Mouse (Mus musculus) spleen, postnatal 14 days (tissue): ENCODE measurements around the gene Fev.
A peak's percentile ranks its signal among the peaks of the same experiment; 100 is the strongest.

Source experiments
- DNase-seq, 2 experiments: peaks; one replicate each; pipeline ENCODE4 v3.0.0; 2021 to 2022; ENCODE audit warnings: low spot score in 2 of 2

The Fev gene

DNA sequence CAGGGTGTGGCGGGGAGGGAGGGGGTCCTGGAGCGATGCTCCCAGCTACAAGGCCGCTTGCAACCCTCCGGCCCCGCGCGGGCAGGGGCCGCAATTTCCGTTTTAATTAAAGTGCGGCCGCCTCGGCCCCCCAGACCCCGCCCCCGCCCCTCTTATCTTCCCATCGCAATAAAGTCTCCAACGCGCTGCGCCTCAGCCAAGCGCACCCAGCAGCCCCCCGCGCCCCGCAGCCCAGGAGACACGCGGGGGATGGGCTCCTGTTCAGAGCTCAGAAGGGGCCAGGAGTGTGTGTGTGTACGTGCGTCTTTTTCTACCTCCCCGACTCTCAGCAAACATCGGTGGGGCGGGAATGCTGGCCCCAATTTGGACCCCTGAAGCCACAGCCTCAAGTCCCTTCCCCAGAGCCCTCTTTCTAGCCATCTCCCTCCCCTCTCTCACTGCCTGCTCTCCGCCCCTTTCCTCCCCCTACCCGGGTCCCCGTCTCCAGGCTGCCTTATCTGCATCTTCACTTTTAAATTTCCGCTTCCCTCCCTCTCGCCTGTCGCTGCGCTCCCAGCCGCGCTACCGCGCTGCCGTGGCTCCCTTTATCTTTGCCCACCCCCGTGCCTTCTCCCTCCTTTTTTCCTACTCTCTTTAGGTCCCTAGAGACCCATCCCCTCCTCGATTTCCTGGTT lies at the start of gene Fev:
Gene Fev (minus strand): TSS at position 51 of the 674 bp plus-strand sequence.
- no peak for DNase-seq

DNA sequence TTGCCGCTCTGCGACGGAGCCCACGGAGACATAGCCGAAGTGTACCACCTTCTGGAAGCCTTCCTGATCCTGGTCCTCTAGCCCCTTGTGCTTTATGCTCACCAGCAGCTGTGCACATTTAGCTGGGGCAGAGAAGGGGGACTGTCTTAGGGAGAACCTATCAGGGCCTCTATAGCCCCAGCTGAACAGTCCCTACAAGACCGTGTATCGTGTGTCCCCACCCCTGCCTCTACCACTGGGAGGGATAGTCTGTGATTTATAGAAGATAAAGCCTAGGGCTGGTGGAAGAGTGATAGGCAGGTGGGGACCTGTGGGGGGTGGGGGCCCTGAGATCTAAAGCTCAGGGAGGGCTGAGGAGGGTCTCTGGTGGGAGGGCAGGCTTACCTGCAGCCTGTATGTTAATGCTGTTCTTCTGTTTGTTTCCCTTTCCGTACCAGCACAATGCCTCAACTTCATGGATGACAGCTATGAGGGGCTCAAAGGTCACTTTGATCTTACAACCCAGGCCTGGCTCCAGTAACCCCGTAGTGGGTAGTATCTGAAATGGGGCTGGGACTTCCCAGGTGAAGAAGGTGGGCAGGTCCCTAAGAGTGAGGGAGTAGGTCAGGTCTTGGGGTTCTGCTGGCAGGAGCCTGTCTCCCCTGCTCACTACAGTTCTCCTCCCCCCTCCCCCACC lies 42.5 kb upstream of the Fev start:
- no peak for DNase-seq

DNA sequence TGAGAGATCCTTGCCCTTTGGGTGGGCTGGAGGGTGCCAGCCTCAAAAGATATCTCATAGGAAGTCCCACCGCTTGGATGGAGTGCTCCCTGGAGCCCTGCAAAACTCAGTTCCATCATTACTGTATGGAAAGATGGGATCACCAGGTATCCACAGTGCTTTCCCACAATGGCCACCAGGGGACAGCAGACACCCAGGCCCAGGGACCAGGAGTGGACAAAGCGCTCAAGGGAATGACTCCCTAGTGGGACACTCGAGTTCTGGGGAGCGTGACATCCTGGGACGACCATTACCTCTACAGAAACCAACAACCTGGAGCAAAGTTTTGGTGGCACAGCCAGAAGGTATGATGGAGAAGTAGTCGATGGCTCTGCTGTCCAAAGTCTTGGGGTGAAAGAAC lies 41.5 kb upstream of the Fev start:
- no peak for DNase-seq

DNA sequence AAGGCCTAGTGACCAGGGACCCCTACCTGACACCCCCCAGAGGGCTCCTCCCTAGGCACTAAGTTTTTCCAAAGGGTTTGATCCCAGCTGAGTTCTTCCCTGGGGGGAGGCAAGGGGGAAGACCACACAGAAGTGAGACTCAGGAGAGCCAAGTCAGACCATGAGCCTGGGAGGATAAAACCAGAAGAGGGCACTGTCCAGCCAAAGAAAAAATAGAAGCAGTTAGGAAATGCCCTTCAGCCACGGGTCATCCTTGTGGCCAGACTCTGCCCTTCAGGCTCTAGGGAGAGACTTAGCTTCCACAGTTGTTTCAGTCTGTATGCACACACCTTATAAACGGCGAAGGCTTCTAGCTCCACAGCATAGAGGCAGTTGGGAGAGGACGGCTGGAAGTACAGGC lies 39.2 kb upstream of the Fev start:
- no peak for DNase-seq

DNA sequence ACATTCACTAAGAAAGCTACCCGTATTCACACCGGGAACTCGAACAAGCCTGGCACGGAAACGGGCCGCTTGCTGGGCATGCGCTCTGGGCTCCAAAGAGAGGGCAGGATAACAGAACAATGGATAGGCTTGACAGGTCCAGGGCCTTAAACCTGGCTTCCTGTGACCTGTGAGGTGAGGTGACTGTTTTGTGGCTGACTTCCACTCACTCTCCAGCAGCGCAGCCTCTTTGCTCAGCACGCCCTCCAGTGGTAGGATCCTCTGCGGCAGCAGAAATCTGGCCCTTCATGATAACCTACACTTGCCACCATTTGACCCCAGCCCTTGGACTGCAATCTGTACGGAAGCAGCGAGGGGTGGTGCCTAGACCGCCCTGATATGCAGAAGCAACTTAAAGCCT lies 30.5 kb upstream of the Fev start:
- DNase-seq: no peak

DNA sequence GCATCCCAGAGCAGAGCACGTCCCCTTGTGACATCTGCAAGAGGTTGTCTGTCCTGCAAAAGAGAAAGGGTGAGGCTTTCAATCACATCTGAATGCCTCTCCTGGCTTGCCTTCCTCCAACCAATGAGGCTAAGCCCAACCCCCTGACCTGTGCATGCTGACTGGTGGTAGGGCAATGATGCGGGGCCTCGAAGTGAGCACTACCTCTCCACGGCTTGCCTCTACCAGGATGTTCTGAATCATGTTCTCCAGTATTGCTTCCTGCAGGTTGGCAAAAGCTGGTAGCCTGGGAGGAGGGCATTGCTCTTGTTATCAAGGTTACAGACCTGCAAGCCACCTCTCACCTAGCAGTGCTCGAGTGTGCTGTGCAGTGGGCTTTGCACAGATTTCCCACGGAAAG lies 17.0 kb upstream of the Fev start:
- no peak for DNase-seq

DNA sequence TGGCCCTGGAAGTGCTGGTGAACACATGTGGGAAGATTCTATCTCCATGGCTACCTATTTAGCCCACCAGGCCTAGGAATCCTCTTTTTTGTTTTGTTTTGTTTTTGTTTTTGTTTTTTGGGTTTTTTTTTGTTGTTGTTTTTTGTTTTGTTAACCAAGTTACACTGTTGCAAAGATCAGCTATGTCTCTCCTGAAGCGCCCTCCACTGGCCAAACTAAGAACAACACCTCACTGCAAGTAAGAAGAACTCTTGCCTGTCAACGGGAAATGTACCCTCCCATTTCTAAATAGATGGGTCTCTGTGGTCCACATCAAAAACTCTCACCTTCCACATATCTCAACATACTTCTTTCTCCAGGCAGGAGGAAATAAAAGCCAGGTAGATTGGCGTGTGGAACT lies 16.5 kb upstream of the Fev start:
- DNase-seq: peak in 1 of 2 experiments; percentile 14

DNA sequence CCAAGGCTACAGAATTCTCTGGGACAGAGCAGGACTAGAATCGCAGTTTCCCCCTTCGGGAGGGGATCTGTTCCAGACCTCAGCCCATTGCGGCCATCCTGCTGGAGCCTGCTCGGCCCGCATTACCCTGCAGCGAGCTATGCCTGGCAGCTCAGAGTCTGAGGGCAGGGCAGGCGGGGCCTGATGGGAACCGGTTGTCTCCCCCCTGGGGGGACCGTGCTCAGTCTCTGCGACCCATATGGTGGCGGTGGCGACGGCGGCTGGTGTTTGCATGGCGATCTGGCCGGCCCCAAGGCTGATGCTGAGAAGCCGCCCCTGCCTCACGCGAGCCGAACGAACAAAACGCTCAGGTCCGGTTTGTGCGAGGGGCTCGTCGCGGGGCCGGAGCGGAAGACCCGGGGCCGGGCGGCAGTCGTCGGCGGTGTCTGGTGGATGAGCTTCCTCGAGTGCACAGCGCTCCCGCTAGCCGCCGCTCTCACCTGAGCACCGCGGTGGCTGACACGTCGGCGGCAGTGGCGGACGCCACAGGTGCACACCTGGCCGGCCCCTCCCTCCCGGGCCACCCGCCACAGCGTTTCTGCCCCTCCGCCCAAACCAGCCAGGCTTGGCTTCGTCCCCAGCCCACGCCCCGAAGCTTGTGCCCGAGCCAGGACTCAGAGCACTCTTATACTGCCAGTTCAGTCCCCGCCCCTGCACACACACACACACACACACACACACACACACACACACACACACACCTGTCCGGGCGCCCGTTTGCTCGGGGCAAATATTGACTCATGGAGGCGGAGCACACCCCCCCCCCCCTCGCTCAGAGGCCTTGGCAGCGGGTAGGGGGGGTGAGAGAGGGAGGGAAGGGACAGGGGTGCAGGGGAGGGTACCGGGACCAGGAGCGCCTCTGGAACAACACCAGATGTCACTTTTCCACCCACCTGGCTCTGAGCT lies 15.4 kb upstream of the Fev start:
- DNase-seq: no peak

DNA sequence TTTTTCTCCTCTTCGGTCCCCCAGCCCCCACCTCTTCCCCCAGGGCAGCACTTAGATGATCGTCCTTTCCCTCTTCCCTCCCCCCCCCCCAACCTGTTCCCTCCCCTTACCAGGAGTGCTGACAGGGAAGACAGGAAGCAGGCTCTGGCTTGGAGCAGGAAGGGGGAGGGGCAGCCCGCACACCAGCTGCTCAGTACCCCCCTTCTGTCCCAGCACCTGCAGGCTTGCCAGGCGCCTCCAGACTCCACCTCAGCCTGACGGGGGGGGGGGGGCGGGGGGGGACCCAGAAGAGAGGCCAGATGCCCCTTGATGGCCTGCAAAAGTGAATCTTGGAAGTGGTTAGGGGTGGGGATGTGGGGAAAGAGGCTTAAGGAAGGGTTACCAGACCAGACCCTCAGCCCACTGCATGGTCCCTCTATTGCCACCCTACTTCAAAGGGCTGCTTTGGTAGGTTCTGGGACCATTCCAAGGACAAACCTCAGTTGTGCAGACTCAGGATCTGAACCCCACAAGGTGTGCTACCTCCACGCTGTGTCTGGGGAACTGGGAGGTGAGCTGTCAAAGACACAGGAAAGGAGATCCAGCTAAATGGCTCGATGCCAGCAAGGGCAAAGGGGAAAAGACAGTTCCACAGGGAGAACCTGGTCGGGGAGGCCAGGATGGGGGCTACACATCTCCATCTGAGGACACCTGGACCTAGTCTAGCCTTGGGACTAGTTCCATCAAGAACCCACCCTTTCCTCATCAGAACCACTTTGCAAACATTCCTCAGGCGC lies 13.6 kb upstream of the Fev start:
- no peak for DNase-seq

DNA sequence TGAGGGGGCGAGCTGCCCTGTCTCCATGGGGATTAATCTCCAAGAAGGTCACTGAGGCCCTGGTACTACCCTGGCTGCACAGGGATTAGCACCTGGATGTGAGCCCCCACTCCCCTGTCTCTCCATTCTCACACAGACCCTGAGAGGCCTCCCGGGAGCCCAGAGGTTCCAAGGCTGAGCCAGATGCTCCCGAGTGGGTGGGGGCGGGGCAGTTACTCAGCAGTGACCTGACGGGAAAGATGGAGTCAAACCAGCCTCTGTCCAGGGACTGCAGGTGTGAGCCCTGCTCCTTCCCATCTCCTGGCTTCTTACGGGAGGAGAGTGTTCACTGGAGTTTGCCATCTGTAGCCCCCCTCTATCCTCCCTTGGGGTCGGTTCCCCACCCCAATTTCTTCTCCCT lies 12.8 kb upstream of the Fev start:
- no peak for DNase-seq

DNA sequence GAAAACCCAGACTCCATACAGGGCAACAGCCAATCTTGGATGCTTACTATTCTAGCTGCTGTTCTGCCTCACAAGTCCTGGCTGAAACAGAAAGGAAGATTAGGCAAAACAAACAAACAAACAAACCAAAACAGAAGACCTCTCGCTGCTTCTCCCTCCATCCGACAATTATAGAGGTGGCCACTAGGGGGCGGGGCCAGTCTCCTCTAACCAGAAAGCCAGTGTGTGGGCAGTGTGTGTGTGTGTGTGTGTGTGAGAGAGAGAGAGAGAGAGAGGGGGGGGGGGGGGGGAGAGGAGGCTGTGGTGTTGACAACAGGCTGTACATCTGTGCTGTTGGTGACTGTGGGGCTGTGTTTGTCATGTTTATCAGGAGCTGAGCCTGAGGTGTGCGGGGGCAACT lies 9.7 kb upstream of the Fev start:
- DNase-seq: peak in 1 of 2 experiments; percentile 34

DNA sequence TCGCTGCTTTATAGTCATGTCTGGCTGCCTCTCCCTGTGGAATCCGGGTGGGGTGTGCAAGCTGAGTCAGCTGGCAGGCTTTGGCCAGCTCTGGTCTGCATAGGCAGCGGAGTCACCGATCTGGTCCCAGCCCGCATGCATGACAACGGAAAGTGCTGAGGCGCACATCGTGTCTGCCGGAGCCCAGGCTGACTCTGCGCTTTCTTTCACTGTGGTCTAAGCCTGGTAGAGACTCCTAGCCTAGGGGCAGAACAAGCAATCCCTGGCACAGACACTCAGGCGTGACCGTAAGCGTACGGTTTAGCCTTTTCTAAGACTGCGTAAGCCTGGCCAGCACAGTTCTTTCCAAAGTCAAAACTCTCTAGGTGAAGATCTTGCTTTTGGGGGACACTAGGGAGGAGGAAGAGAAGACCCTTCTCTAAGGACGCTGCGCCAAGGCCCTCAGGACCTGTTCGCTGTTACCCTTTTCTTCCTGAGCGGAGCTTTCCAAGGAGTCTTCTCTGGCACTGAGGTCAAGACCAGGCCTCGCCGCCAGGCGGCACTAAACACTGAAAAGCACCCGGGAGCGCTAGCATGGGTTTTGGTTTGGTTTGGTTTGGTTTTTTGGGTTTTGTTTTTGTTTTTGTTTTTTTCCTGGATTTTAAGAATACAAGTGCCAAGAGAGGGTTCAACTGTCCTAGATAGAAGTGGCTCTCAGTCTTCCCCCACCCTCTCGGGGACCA lies 8.1 kb upstream of the Fev start, which contains the start of gene Cryba2:
Gene Cryba2 (minus strand): TSS at position 10 of the 722 bp plus-strand sequence.
- no peak for DNase-seq

DNA sequence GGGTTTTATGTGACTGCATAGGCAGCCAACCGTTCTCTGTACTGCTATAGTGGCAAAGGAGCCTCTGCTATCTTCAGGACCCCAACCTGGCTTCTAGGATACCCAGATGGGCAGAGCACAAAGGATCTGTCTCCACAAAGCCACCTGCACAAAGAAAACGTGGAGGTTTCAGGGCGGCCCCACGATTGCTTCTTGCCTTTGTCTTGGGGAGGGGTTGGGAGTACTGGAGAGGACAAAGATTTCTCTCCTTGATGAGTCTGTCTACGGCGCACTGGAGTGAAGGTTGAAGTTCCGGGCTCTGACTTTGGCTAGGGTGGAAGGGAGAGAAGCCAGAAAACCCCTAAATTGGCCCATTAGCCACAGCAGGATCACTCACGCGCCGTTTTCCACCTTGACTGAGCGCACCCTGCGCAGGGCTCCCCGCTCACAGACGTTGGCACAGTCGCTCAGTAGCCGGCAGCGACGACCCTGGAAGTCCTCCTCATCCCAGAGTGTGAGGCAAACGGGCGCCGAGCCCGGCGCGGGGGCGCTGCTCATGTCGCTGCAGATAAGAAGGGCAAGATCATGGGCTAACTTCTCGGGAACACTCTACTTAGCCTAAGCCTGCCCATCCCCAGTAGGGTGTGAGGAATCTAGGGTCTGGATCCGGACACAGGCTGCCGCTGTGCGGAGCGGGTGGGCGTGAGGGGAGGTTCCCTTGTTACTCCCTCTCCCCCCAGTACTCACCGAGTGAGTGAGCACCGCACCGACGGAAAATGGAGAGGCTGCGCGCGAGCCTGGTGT lies 7.3 kb upstream of the Fev start:
- no peak for DNase-seq

DNA sequence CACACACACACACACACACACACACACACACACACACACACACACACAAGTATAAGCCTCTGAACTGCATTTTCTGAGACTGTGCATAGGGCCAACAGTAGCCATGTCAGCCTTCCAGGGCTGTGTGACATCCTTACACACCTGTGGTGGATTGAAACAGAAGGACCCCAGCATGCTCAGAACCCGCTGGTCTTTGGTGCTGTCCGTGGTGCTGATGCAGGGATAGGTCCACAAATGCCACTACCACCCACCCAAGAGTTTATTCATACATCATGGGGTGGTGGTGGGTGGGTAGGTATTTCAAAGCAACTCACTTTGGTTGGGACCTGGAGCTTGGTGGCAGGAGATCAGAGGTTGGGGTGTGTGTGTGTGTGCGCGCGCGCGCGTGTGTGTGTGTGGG lies 6.3 kb upstream of the Fev start:
- DNase-seq: no peak

DNA sequence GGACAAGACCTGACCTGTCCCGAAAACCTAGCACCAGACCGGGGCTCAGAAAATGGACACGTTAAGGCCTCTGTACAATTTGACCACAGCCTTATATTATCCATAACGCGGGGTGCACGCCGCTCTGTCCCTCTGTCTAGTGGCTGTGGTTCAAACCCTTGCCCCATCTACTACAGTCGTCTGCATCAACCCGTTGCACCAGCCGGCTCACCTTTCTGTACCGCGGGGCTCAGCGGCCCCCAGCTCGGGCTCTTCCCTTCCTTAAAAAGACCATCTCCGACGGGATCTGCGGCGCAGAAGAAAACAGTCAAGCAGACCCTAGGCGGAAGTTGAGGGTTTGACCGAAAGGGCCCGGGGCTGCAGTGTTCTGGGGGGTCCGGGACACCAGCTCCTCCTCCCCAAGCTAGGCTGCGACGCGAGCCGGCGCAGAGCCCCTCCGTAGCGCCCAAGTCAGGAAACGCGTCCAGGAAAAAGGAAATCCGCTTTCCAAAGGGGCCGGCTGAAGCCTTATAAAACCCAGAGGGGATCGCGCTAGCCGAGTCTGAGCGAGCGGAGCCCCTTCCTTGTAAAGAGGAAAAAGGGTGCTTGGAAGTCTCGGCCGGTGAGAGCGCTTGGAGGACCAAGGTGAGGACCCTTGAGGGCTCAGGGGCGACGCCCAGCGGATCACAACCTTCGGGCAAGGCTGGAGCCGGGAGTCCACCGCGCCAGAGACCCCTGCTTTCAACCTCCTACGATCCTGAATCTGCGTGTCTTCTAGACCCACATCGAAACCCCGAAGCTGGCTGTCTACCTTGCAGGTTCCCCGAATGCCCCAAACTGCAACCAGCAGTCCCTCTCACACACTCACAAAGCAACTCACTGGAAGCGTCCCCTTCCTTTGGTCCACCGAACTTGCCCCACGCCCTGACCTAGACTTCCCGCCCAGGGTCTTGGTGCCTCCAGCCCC lies 750 bp downstream of the Fev start:
- no peak for DNase-seq

DNA sequence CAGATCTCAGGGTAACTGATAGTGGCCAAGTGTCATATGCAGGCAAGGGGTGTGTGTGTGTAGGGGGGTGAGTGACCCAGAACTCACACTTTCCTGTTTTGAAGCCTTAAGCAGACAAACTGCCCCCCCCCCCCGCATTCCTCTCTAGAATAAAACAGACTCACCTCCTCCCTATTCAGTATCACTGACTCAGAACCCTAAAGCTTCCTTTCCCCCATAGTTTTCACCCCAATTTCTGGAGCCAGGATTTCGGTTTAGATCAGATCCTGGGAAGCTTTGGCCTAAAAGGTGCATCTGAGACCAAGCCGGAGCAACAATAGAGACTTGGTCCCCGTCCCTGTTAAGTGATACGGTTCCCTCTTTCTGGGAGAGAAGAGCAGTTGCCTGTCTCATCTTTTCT lies 1.8 kb downstream of the Fev start:
- DNase-seq: no peak

DNA sequence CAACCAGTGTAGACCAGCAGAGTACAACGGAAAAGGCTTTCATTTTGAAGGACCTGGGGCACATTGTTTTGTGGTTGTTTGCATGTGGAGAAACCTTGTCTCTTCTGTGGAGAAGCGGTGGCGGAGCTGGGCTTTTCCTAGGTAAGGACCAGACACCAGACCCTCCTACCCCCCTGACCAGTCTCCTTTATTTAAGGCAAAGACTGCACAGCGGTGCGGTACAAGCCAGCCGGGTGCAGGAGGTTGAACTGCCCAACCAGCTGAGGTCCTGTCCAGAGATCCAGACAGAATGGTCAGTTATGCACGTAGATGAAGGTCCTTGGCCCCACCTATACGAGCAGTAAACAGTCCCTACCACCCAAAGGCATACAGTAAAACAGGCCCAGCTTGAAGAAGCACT lies 2.4 kb downstream of the Fev start:
- DNase-seq: no peak

DNA sequence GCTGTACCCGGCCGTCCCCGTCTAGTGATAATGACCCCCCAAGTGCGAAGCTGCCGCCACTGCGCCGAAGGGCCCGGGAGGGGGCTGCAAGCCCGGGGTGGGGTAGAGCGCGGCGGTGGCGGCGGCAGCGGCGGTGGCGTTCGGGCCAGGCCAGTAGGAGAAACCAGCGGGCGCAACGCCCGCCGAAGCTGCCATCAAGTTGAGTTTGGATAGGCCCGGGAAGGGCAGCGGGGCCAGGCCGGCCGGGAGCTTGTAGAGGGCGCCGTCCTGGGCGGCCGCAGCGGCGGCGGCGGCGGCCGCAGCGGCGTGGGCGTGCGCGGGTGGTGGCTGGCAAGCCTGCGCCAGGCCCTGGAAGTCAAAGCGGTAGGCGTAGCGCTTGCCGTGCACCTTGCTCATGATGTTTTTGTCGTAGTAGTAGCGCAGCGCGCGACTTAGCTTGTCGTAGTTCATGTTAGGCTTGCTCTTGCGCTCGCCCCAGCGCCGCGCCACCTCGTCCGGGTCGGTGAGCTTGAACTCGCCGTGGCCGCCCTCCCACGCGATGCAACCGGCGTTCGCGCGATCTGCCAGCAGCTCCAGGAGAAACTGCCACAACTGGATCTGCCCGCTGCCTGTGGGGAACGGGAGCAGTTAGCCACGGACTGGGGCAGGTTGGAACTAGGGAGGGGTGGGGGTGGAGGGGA lies 3.0 kb downstream of the Fev start:
- DNase-seq: no peak
